Mouse (Mus musculus): Measurements from ENCODE around the gene Orc4. TPM values are rescaled to one million over a fixed set of nuclear protein-coding genes. Genes with fewer than 3 reads are reported as not detected.
A peak's percentile ranks its signal among the peaks of the same experiment; 100 is the strongest.
"Not testable (repeated sequence)": the region's sequence is repeated elsewhere in the genome, so short reads cannot be mapped to it uniquely, and the experiment has no call there.

The Orc4 gene
- polyA plus RNA-seq, 2 experiments: 18.2 to 37.4 TPM

GRCm38 (mm10) chr2:48914185-48914584 is 35.9 kb downstream of the Orc4 start:
- H3K4me2 ChIP-seq (ENCODE audit: low read depth): no peak overlapping the region
- ATAC-seq (ENCODE audit: insufficient read depth) (no peak), DNase-seq (ENCODE audit: low read depth in 3 of 3, low spot score in 3 of 3) (no peak)
- WGBS (ENCODE audit: insufficient replicate concordance): 64% methylated on average over 1 of the region's 1 CpGs
- no peak overlapping the region for H3K4me3 ChIP-seq (ENCODE audit: insufficient read depth in 1 of 2, low read depth in 2 of 2, low read length in 2 of 2)
- TF ChIP-seq CTCF (IDR thresholded peaks at IDR 0.05; ENCODE audit: low read depth) (0 out of 2 replicates have a peak, but pooled peaks have one; percentile 16), EP300 (IDR thresholded peaks at IDR 0.05; ENCODE audit: low read depth) (no peak)
- H3K36me3 ChIP-seq (replicated peaks; ENCODE audit: control insufficient read depth, insufficient read depth, low read depth): peaks cover 5% of the 10 kb centered on the region
- H3K9ac ChIP-seq (replicated peaks): no peak overlapping the region
- no peaks in the 10 kb centered on the region for H3K27me3 ChIP-seq (ENCODE audit: control insufficient read depth, insufficient read depth, low read length)
- H3K27ac ChIP-seq: no peak overlapping the region
- H3K9me3 ChIP-seq (ENCODE audit: control insufficient read depth, low read length): no peaks in the 10 kb centered on the region
- no peaks in the 10 kb centered on the region for H3K4me1 ChIP-seq (replicated peaks; ENCODE audit: control insufficient read depth in 2 of 2, insufficient read depth in 2 of 2, low read length in 1 of 2)

DNA sequence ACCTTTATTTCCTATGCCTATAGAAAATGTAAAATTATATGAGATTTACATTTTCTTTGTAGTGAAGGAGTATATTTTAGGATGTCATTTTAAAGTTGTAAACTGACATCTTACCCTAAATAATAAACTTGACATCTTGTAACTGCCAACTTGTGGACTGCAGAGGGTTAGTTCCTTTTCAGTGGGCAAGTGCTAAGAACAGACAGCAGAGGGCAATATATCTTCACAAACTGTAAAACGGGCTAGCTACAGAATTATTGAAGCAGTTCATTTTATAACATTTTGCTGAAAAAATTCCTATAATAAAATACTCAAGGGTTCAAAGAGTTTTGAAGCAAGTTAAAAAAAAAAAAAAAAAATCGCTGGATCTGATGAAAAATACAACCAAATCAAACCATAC is 41.2 kb downstream of the Orc4 start:
- Histone ChIP-seq H3K4me3 (ENCODE audit: insufficient read depth in 1 of 2, low read depth in 2 of 2, low read length in 2 of 2) (no peak overlapping the region), H3K4me2 (ENCODE audit: low read depth) (no peak overlapping the region), H3K9ac (replicated peaks) (no peak overlapping the region), H3K36me3 (replicated peaks; ENCODE audit: control insufficient read depth, insufficient read depth, low read depth) (peaks cover 21% of the 10 kb centered on the region), H3K4me1 (replicated peaks; ENCODE audit: control insufficient read depth in 2 of 2, insufficient read depth in 2 of 2, low read length in 1 of 2) (no peaks in the 10 kb centered on the region), H3K9me3 (ENCODE audit: control insufficient read depth, low read length) (no peaks in the 10 kb centered on the region), H3K27ac (no peak overlapping the region), H3K27me3 (ENCODE audit: control insufficient read depth, insufficient read depth, low read length) (no peaks in the 10 kb centered on the region)
- ATAC-seq (ENCODE audit: insufficient read depth) (no peak), DNase-seq (ENCODE audit: low read depth in 3 of 3, low spot score in 3 of 3) (no peak)
- 51% methylated on average over 2 of the region's 2 CpGs for WGBS (ENCODE audit: insufficient replicate concordance)
- TF ChIP-seq CTCF (IDR thresholded peaks at IDR 0.05; ENCODE audit: low read depth): peak; percentile 34; the same call in 1 of the 2 replicates
- TF ChIP-seq EP300 (IDR thresholded peaks at IDR 0.05; ENCODE audit: low read depth): no peak

GRCm38 (mm10) chr2:48895186-48895585 is 54.9 kb downstream of the Orc4 start:
- WGBS (ENCODE audit: insufficient replicate concordance): 76% methylated on average over 3 of the region's 3 CpGs
- Histone ChIP-seq H3K9ac (replicated peaks) (no peak overlapping the region), H3K4me1 (replicated peaks; ENCODE audit: control insufficient read depth in 2 of 2, insufficient read depth in 2 of 2, low read length in 1 of 2) (no peaks in the 10 kb centered on the region), H3K9me3 (ENCODE audit: control insufficient read depth, low read length) (no peaks in the 10 kb centered on the region), H3K4me3 (ENCODE audit: insufficient read depth in 1 of 2, low read depth in 2 of 2, low read length in 2 of 2) (no peak overlapping the region), H3K4me2 (ENCODE audit: low read depth) (no peak overlapping the region), H3K36me3 (replicated peaks; ENCODE audit: control insufficient read depth, insufficient read depth, low read depth) (no peaks in the 10 kb centered on the region), H3K27ac (no peak overlapping the region), H3K27me3 (ENCODE audit: control insufficient read depth, insufficient read depth, low read length) (no peaks in the 10 kb centered on the region)
- DNase-seq (ENCODE audit: low read depth in 3 of 3, low spot score in 3 of 3) (no peak), ATAC-seq (ENCODE audit: insufficient read depth) (no peak)
- TF ChIP-seq CTCF (IDR thresholded peaks at IDR 0.05; ENCODE audit: low read depth): no peak

DNA sequence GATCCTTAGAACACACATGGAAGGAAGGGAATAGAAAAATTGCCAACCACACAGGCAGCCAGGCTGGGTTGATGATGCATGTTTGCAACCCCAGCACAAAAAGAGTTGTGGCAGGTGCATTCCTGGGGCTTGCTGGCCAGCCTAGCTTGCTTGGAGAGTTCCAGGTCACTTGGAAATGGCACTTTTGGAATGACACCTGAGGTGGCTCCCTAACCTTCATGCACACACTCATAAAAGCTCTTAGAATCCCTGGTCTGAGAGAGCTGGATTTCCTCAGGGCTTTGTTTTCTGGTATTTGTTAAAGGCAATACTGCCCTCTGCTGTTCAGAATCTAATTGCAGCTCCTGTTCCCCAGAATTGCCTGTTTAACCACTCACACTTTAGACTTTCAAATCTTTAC is 64.1 kb downstream of the Orc4 start:
- no peak for ATAC-seq (ENCODE audit: insufficient read depth)
- H3K27me3 ChIP-seq (ENCODE audit: control insufficient read depth, insufficient read depth, low read length): no peaks in the 10 kb centered on the region
- no peaks in the 10 kb centered on the region for H3K4me1 ChIP-seq (replicated peaks; ENCODE audit: control insufficient read depth in 2 of 2, insufficient read depth in 2 of 2, low read length in 1 of 2)
- DNase-seq (ENCODE audit: low read depth in 3 of 3, low spot score in 3 of 3): peak; percentile 15 to 29 (median 26)
- no peaks in the 10 kb centered on the region for H3K9me3 ChIP-seq (ENCODE audit: control insufficient read depth, low read length)
- H3K36me3 ChIP-seq (replicated peaks; ENCODE audit: control insufficient read depth, insufficient read depth, low read depth): no peaks in the 10 kb centered on the region
- TF ChIP-seq CTCF (IDR thresholded peaks at IDR 0.05; ENCODE audit: low read depth): peak; percentile 49
- no peak for TF ChIP-seq EP300 (IDR thresholded peaks at IDR 0.05; ENCODE audit: low read depth)
- H3K4me2 ChIP-seq (ENCODE audit: low read depth): no peak overlapping the region
- H3K9ac ChIP-seq (replicated peaks): no peak overlapping the region
- no peak overlapping the region for H3K4me3 ChIP-seq (ENCODE audit: insufficient read depth in 1 of 2, low read depth in 2 of 2, low read length in 2 of 2)
- H3K27ac ChIP-seq: no peak overlapping the region

DNA sequence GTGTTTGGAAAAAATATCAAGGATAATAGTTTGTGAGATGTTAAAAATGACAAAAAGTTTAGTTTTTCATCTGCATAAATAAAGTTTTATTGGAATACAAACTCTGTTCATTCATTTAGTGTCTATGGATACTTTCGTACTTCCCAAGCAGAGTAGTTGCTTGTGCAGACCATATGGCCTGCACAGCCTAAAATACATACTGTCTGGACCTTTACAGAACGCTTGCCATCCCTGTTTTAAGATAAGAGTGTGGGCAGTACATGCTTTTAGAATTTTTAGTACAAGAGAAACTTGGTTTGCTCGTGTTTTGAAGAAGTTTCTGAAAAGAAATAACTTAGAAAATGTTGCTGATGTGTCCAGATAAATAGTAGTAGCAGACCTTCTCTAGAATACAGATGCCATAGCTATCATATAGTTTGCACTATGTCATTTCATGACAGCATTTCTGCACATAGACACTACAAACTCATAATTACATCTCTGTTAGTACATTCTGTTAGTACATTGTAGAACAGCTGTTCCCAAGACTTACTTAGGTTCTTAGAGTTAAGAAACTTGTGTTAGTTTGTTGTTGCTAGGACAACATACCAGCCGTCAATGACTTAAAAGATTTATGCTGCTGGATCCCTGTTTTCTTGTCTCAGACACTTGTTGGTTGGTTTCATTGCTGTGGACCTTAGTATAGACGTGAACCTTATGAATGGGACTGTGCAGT is 81.7 kb downstream of the Orc4 start:
- DNase-seq (ENCODE audit: low read depth in 3 of 3, low spot score in 3 of 3): no peak
- Histone ChIP-seq H3K27me3 (ENCODE audit: control insufficient read depth, insufficient read depth, low read length) (no peaks in the 10 kb centered on the region), H3K4me3 (ENCODE audit: insufficient read depth in 1 of 2, low read depth in 2 of 2, low read length in 2 of 2) (no peak overlapping the region), H3K4me1 (replicated peaks; ENCODE audit: control insufficient read depth in 2 of 2, insufficient read depth in 2 of 2, low read length in 1 of 2) (no peaks in the 10 kb centered on the region), H3K4me2 (ENCODE audit: low read depth) (no peak overlapping the region), H3K36me3 (replicated peaks; ENCODE audit: control insufficient read depth, insufficient read depth, low read depth) (no peaks in the 10 kb centered on the region), H3K9me3 (ENCODE audit: control insufficient read depth, low read length) (no peaks in the 10 kb centered on the region), H3K27ac (no peak overlapping the region), H3K9ac (replicated peaks) (no peak overlapping the region)
- 49% methylated on average over 5 of the region's 5 CpGs for WGBS (ENCODE audit: insufficient replicate concordance)
- ATAC-seq (ENCODE audit: insufficient read depth): no peak
- TF ChIP-seq CTCF (IDR thresholded peaks at IDR 0.05; ENCODE audit: low read depth) (no peak), EP300 (IDR thresholded peaks at IDR 0.05; ENCODE audit: low read depth) (no peak)

DNA sequence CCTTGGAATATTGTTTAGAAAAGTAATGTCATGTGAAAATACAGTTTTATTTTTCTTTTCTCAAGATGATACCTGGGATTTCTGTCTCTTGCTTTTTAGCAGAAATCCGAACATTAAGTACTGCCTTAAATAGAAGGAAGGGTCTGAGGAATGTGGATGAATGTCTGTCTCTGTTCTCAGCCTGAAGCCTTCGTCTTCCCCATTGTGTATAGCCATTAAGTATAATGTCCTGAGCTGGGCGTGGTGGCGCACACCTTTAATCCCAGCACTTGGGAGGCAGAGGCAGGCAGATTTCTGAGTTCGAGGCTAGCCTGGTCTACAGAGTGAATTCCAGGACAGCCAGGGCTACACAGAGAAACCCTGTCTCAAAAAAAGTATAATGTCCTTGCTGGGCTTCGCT is 84.5 kb downstream of the Orc4 start:
- not testable (repeated sequence) for ATAC-seq (ENCODE audit: insufficient read depth); H3K4me3 ChIP-seq (ENCODE audit: insufficient read depth in 1 of 2, low read depth in 2 of 2, low read length in 2 of 2); H3K4me2 ChIP-seq (ENCODE audit: low read depth); H3K27ac ChIP-seq; H3K36me3 ChIP-seq (replicated peaks; ENCODE audit: control insufficient read depth, insufficient read depth, low read depth); H3K9me3 ChIP-seq (ENCODE audit: control insufficient read depth, low read length); H3K4me1 ChIP-seq (replicated peaks; ENCODE audit: control insufficient read depth in 2 of 2, insufficient read depth in 2 of 2, low read length in 1 of 2); H3K27me3 ChIP-seq (ENCODE audit: control insufficient read depth, insufficient read depth, low read length); DNase-seq (ENCODE audit: low read depth in 3 of 3, low spot score in 3 of 3); H3K9ac ChIP-seq (replicated peaks)
- WGBS (ENCODE audit: insufficient replicate concordance): 55% methylated on average over 6 of the region's 6 CpGs

All from liver, embryonic 14.5 days (tissue).